Mouse (Mus musculus) NIH3T3 (cell line): ENCODE measurements around the gene Tph2.

Experiments
- DNase-seq: peaks from one replicate; pipeline ENCODE4 v3.0.0-alpha.2; 2012; ENCODE audit warnings: low read depth

The Tph2 gene

DNA sequence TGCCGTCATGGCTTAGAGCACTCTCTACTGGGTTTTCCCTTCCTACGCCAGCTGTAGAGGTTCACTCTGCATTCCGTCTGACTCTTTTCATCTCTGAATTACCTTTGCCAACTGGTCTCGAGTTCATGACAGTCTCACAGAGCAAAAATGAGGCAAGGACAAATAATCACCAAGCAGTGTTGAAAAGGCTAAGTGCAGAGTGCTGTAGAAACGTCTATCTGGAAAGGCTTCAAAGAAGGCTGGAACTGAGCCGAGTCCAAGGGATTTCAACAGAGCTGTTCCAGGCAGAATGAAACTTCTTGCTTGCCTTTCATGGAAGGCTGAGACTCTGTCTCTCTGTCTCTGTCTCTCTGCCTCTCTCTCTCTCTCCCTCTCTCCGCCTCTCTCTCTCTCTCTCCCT, 47.8 kb downstream of the Tph2 start:
- DNase-seq, result peak; percentile 64

DNA sequence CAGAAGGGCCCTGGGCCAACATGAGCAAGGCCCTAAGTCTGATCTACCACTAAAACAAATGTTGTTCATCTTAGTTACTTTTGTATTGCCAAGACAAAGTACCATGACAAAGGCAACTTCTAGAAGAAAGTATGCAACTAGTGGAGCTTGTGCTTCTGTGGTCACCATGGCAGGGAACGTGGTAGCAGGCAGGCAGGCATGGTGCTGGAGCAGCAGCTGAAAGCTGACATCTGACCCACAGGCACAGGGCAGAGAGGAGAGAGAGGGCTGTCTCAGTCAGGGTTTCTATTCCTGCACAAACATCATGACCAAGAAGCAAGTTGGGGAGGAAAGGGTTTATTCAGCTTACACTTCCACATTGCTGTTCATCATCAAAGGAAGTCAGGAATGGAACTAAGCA, 56.9 kb downstream of the Tph2 start:
- DNase-seq, result no peak

DNA sequence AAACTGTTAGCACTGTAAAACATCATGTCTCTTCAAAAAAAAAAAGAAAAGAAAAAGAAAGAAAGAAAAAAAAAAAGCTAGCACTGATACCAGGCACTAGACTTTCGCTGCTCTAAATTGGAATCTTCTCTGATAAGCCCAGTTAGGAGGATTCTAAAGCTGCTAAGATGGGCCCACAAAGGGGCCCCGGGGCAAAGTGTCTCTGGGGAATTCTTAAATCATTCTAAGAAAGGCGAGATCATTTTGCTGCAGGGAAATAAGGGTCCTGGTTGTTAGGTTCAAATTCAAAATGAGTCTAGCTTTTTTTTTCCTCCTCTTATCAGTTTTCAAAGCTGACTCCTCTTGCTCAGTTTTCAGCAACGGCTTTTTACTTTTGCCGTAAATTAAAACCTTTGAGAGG, 59.3 kb downstream of the Tph2 start:
- DNase-seq, result no peak

DNA sequence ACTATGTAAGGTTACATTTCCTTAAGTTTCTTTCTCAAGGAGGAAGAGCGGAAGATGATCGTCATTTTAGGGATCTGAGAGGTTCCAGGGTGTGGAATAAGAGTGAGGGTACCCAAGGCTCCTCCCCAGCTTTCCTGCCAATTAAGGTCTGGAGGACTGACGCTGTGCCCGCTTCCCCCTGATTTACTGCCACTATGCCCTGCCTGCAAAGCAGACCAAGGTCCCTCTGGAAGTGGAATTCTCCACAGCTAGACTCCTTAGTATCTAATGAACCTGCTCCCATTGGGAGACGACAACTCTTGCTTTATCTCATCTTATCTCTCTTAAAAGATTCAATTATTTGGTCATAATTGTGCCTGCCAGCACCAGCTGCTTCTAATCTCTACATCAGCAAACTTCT, 59.8 kb downstream of the Tph2 start:
- DNase-seq, result no peak

DNA sequence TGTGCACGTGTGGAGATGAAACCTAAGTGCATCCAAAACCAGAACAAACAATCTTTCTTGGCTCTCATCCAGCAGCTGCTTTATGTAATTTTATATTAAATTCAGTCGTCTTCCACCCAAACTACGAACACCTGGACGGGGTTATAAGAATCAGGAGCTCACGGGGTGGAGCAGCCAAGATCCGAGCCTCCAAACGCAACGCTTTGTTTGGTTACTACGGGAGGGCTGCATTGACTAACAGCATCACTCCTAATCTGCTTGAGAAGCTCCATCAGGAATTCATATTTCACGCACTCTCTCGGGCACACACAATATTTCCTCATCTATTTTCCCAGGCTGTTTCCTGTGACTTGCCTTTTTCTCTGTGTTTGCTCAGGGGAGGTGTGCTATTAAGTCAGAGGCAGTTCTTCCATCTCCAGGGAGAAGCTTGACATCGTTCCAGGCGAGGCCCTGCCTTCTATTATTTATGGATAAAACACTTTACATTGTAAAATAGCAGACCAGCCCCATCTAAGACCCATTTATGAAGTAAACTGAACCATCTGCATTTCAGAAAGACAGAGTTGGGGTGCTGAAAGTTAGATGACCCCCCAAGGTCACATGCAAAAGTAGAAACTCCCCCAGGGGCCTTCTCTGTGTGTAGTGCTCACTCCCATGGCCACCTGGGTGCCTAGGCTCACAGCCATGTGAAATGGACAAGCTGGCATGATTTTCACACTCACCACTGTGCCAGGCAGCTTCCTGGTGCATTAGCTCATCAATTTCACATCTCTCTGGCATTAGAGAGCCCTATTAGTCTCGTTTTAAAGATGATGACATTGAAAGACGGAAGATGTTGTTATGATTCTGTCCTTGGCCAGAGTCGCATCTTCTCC, 76.9 kb downstream of the Tph2 start:
- peak; percentile 27 for DNase-seq

DNA sequence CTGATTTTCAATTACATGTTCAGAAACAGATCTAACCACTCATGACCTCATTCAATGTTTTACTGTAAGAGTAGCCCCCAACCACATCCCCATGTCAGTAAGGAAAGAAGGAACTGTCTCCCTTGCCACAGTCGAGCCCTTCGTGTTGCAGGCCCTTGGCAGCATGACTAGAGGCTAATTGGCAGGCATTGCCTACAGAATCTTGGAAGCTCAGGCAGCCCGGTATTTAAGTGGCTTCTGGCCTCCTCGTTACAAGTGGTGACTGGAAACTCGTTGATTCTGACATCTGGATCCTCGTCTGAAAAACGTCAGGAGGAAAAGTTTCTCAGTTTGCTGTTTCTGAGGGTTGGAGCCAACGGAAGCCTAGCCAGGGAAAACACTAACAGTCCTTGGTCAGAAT, 80.6 kb downstream of the Tph2 start:
- DNase-seq, result no peak

DNA sequence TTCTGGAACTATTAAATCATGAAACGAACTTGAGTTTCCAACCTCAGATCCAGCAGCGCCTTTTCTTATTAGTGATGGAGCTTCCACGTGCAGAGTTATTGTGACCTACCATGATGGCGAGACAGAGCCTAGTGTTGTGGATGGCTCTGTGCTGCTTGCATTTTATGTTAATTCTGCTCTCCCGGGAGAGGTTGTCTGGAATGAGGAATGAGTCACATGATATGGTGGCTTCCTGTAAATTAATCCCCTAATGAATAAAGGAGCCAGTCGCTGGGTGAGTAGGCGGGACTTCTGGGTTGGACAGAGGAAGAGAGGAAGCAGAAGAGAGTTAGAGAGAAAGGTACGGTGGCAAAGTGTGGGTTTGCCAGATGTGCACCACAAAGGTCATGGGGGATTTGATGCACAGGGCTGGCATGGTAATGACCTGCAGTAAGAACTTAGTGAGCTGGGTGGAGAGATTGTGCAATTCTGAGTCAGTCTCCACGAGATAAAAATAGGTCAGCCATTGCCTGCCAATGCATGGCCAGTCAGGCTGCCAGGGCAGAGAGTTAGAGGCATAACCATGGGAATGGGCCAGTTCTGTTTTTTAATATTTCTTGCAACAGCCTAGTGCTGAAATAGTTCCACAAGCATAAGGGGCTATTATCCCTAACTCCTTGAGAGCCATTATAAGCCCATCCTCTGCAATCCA, 84.8 kb downstream of the Tph2 start:
- peak; percentile 69 for DNase-seq

DNA sequence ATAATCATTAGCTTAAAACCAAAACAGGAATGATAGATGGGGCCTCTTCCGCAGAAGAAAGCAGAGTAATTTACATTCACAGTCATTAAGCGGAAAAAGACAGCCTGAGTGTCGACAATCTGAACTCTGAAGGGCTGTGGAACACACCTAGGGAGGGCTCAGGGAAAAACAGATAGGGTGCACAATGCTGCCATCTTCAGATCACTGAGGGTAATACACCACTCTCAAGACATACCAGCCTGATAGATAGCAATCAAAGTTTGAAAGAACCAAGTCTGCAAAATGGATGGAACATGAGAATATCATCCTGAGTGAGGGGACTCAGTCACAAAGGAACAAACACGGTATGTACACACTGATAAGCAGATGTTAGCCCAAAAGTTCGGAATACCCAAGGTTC, 87.7 kb downstream of the Tph2 start:
- DNase-seq, result peak; percentile 81

DNA sequence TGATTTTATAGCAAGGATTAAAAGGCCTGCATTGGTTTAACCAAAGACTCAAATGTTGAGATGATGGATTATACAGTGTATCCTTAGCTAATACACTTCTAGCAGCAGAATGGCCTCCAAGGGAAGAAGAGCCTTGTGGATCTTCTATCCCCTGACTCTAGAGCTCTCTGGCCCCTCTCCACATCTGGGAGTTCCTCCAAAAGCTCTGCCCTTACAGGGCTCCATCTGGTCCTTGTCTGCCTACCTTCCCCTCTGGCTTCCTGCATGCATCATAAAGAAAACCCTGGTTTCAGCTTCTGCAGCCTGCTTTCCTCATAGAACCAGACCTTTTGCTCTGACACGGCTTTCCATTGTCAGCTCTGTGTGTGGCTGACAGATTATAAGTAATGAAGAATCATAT, 88.6 kb downstream of the Tph2 start:
- DNase-seq, result no peak

DNA sequence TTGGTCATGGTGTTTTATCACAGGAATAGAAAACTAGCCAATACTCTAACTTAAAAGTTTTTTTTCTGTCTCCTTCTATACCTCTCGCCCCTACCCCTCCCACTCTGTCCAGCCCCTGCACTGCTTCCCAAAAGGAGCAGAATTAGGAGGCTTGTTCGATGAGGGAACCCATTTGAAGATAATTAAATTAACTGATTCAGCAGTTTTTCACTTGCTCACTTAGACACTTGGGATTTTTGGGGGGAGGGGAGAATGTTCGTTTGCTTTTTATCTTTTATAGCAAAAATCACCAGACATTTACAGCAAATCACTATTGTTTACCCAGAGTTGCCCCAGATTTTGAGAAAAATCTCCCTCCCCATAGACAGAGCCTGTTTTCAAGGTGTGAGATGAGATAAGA, 106.6 kb downstream of the Tph2 start:
- no peak for DNase-seq

DNA sequence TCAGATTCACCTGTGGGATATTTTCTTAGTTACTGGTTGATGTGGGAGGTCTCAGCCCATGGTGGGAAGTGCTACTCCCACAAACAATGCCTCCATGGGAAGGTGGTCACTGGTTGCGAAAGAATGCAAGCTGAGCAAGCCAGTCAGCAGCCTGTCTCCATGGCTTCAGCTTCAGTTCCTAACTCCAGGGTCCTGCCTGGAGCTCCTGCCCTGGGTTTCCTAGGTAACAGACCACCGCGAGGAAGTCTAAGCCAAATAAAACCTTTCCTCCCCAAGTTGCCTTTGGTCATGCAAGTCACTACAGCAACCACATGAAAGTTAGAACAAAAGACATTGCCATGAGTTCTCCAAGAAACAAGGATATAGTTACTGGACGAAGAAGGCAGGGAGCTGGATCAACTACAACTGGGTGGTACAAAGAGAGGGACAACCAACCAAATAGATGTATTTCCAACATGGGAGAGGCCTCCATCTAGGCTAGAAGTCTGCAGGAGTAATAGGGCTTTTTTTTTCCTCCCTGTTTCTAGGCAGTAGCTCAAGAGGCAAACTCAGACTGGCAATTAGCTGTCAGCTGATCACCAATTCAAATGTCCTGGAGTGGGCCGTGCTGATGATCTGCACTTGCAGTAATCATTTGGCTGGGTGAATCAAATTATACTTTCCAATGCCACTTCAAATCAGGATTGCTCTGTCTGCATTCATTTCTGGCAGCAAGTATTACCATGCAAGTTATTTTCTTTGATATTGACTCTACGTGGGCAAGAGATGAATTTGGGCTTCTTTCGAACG, 115.5 kb downstream of the Tph2 start:
- no peak for DNase-seq

DNA sequence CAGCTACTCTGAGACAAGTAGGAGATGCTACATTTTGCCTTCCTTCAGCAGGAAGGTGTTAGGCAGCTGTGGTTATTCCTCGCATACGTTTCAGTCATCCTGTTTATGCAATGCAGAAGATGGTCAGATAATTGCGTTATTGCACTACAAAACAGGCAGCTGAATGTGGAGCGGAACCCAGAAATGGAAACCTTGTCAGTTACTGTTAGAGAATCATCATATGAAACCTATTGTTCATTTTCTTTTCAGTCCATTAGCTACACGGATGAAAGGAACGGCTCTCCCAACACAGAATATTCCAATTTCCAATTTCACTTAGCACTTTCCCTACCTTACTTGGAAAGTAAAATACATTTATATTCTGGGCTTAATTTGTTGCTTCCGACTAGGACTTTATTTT, 120.9 kb downstream of the Tph2 start:
- no peak for DNase-seq

DNA sequence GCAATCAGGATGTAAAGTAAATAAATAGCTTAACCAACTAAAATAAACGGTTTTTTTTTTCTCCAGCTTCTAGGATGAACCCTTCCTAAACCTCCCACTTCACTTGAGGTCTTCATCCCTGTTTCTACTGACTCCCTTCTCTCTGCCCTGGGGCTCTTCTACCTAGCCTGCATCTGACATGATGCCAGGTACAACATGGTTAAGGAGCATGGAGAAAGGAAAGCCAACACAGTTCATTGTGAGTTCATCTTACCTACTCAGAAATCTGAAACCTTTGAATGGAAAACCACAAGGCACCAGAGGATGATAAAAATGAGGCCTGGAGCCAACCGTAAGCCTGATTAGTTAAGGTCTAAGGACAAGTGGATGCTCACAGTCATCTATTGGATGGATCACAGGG, 123.3 kb downstream of the Tph2 start:
- no peak for DNase-seq

DNA sequence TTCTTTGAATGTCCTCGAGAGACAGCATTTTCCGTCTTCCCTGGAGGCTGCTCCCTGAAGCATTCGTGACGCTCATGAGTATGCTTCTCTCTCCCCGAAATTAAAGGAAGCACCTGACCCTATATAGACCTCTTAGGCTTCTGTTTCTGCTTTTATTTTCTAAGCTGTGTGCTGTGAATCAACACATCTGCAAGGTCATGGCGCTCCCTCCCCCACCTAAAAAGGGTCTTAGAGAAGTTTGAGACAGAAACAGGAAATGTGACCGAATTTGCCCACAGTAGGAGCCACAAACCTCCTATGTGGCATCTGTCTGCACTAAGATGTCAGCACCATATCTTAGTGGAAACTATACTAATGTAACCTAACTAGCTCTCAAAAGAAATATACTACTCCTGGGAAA, 124.1 kb downstream of the Tph2 start:
- no peak for DNase-seq

DNA sequence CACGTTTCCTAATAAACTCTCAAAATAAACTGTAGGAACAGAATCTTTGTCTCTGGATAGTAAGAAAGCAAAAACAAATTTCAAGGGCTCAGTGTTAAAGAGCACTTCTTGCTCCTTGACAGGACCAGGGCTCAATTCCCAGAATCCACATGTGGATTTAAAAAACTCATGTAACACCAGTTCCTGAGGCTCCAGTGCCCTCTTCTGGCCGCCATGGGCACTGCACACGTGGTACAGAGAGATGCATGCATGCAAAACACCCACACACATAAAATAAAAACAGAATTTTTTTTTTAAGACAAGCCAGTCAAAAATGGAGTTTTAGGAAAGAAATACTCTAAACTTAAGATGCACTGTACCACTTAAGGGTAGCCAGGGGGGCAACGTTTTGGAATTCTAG, 133.2 kb downstream of the Tph2 start:
- DNase-seq, result peak; percentile 51

DNA sequence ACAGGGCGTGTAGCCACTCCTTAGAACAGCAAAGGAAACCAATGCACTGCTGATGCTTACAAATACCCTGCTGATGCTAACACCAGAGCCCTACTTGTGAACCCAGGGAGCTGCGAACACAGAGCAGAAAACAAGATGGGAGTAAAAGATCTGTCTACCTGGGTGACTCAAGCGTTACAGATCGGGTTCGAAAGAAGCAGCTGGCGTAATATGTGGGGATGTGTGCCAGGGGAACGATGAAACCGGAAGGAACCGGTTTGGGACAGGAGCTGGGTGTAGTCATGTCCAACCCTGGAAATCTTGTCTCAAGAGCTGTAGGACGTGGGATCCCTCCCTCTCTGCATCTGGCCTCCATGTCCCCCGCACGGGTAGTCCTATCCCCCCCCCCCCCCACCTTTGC, 134.1 kb downstream of the Tph2 start:
- DNase-seq, result no peak

DNA sequence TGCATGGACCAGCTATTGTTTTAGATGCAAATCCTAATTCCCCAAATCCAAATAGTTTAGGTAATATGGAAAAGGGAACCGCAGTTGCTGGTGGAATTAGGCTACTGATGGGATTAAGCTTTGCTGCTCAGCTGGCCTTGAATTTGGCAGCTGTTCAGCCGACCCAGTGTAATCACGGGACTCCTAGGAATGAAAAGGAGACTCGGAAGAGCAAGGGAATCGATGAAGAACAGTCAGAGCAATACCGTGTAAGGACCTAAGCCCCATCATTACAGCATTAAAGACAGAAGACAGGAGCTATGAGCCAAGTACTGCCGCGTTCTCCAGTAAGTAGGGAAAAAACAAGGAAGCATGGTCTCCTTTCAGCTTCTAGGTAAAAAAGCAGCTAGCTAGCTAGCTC, 134.6 kb downstream of the Tph2 start:
- DNase-seq, result peak; percentile 7

DNA sequence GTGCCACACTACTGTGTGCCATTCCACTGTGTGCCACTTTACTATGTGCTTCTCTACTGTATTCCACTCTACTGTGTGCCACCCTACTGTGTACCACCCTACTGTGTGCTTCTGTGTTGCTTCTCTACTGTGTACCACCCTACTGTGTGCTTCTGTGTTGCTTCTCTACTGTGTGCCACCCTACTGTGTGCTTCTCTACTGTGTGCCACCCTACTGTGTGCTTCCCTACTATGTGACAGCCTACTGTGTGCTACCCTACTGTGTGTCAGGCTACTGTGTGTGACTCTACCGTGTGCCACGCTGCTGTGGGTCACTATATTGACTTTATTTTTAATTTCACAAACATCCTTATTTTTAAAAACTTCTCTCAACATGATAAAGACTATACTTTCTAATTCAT, 136.3 kb downstream of the Tph2 start:
- no peak for DNase-seq

DNA sequence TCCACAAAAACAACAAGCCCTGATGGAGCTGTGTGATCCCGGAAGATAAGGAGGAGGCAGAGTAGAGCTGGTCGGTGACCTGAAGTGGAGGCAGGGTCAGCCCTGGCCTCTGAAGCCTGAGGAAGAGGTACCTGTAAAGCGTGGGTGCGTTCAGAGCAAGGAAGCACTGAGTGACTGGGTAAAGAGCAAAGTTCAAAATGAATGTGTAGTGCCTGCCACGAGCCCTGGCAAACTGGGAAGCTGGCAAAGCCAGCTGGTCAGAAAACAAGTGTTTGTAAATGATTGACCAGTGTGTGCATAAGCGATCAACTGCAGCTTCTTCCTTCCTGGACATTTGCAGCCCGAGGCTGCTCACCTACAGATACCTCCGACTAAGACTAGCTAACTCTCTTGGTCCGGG, 149.1 kb downstream of the Tph2 start:
- no peak for DNase-seq
